Mouse (Mus musculus): ENCODE results near the gene Alyref2.
"Not testable (repeated sequence)": the region's sequence is repeated elsewhere in the genome, so short reads cannot be mapped to it uniquely, and the experiment has no call there.

Alyref2 gene

GRCm38 (mm10) chr1:171503250-171503591, at the start of gene Alyref2:
Gene Alyref2 (plus strand): TSS chr1:171503478.
- DNase-seq (ENCODE audit: low spot score) = peak; percentile 95

GRCm38 (mm10) chr1:171454926-171455325, 48.4 kb upstream of the Alyref2 start:
- DNase-seq (ENCODE audit: low spot score) = no peak

GRCm38 (mm10) chr1:171457568-171457967, 45.7 kb upstream of the Alyref2 start:
- DNase-seq (ENCODE audit: low spot score) = no peak

DNA sequence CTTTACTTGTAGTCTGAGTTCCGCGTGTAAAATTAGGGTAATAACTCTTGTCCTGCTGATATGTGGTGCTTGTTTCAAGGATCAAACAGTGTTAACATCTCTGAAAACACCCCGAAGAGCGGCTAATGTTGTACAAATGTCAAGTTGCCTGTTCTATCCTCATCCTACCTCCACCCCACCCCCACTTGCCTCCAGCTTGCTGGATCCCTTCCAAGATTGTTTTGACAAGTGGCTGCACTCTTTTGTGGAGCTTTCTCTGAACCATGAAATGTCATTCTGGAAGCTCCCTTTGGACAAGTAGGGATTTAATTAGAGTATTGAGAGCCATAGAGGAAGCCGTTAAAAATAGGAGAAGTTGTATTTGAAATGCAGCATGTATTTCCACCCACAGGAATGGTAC, 43.5 kb upstream of the Alyref2 start:
- no peak for DNase-seq (ENCODE audit: low spot score)

- no peak for DNase-seq (ENCODE audit: low spot score)
Observed at GRCm38 (mm10) chr1:171460551-171461503, 42.5 kb upstream of the Alyref2 start.

GRCm38 (mm10) chr1:171463133-171463532, 40.1 kb upstream of the Alyref2 start:
- no peak for DNase-seq (ENCODE audit: low spot score)

DNA sequence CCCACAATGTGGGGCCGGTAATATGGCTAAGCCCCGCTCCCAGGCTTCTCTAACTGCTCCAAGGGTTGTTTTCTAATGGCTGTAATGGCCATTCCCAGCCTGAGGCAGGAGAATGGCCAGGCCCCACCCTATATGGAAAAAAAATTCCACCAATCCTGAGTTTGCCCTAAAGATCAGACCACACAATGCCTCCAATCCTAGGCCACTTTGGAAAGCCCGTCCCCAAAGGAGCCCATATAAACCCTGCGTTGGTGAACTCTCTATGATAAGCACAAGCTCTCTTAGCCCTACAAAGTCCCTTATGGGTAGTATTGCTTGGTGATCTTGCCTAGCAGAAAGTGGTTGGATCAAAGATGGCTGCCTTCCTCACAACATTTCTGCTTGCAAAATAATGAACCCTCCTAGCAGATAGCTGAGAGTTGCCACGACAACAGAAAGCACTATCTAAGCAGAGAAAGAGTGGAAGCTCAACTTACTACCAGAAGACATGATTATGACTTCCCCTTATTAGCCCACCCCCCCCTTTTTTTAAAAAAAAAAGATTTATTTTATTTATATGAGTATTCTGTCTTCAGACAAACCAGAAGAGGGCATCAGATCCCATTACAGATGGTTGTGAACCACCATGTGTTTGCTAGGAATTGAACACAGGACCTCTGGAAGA, 37.4 kb upstream of the Alyref2 start:
- no peak for DNase-seq (ENCODE audit: low spot score)

DNA sequence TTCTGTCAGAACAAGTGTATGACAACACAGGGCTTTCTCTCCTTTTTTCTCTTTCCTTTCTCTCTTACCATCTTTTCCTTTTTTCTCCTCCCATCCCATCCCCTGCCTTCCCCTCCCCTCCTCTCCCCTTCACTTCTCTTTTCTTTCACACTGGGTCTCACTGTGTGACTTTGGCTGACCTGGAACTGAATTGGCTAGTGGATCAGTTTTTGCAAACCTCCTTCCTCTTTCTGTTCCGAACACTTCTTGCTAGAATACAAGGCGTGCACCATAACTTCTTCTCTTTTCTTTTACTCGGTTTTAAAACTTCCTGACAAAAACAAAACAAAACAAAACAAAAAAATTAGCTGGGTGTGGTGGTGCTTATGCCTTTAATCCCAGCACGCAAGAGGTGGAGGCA, 36.7 kb upstream of the Alyref2 start:
- DNase-seq (ENCODE audit: low spot score) = no peak

DNA sequence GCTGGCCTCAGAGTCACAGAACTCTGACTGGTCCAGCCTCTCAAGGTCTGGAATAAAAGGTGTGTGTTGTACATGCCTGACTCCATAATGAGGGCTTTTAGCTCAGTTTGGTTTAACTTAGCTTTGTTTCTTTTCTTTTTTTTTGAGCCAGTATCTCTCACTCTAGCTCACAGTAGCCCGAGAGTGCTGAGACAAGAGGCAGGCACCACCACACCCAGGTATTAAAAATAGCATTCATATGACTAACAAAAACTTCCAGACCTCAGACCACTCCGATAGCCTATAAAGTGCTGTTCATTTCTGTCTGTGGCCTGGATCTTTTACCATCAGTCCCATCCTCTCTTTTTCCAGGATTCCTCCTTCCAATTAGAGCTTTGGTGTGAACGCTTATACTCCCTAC, 33.6 kb upstream of the Alyref2 start:
- DNase-seq (ENCODE audit: low spot score) = no peak

- peak; percentile 56 for DNase-seq (ENCODE audit: low spot score)
Observed at GRCm38 (mm10) chr1:171470371-171470871, 32.9 kb upstream of the Alyref2 start.

DNA sequence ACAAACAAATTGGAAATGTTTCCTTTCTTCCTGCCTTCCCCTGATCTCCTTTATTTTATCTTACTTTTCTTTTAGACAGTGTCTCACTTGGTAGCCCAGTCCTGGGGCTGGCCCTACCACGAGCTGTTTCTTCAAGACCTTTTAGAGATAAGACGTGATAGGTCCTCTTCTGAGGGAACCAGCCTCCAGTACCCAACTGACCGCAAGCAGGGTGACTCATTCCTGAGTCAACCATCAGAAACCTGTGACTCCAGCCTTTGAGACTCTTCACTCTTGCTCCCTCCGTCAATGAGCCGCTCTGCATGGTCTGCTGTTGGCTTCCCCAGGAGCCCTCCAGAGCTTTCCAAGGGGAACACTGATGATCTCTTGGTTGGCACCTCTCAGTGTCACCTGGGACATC, 32.4 kb upstream of the Alyref2 start:
- DNase-seq (ENCODE audit: low spot score) = no peak

GRCm38 (mm10) chr1:171471452-171471851, 31.8 kb upstream of the Alyref2 start:
- DNase-seq (ENCODE audit: low spot score) = no peak

- DNase-seq (ENCODE audit: low spot score) = not testable (repeated sequence)
Observed at GRCm38 (mm10) chr1:171471941-171472340, 31.3 kb upstream of the Alyref2 start.

GRCm38 (mm10) chr1:171473506-171473905, 29.8 kb upstream of the Alyref2 start:
- no peak for DNase-seq (ENCODE audit: low spot score)

GRCm38 (mm10) chr1:171473920-171474640, 29.2 kb upstream of the Alyref2 start:
- no peak for DNase-seq (ENCODE audit: low spot score)

DNA sequence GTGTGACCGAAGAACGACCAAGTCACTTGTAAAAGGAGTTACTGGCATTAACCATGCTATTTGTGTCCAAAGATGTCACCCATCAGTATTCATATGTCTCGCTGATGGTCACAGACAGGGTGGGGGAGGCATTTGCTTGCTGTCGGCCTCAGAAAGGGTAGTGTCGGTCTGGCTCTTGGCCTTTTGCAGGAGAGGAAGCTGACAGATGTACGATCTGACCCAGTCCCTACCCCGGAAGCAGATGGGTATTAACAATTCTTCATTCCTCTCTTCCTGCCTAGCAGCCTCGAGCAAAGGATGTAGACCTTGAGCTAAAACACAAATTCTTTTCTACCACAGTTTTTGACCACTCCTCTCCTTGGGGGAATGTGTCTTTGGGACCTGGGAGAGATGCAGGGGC, 26.2 kb upstream of the Alyref2 start:
- no peak for DNase-seq (ENCODE audit: low spot score)

DNA sequence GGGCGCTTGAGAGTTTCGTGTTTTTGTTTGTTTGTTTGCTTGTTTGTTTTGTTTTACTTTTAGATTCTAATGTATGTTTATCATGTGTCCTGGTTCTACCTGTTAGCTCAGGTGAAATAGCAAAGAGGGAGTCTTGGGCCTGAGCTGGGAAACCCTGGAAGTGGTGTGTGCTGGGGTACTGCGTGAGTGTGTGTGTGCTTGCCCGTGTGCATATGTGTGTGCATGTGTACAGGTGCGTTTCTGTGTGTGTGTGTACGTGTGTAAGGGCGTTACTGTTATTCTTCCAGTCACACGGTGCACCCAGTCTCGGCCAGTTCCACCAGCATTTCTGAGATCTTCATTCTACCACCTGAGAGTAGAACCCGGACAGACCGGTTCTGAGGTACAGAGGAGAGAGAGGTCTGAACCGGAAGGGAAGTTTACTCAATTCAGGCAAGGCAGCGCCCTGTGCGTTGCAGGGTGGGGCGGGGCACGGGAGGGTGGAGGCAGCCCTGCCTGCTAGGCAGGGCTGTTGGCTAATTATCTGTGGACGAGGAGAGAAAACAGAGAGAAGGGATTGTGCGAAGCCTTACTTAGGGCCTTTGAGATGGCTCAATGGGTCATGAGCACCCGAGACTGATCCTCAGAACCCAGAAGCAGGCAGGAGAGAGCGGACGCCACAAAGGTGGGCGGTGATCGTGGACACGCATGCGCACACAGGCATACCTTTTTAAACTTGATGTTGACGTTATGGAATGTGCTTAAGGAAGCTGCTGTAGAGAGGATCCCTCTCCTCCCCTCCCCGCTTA, 25.3 kb upstream of the Alyref2 start:
- DNase-seq (ENCODE audit: low spot score) = peak; percentile 47

- peak; percentile 42 for DNase-seq (ENCODE audit: low spot score)
Observed at GRCm38 (mm10) chr1:171478968-171479367, 24.3 kb upstream of the Alyref2 start.

GRCm38 (mm10) chr1:171494241-171494640, 9.0 kb upstream of the Alyref2 start:
- DNase-seq (ENCODE audit: low spot score) = no peak

- no peak for DNase-seq (ENCODE audit: low spot score)
Observed at GRCm38 (mm10) chr1:171495371-171495770, 7.9 kb upstream of the Alyref2 start.

- no peak for DNase-seq (ENCODE audit: low spot score)
Observed at GRCm38 (mm10) chr1:171499856-171500255, 3.4 kb upstream of the Alyref2 start.
